23 mouse cellular contexts compared by ENCODE assay signal in the genomic region with DNA sequence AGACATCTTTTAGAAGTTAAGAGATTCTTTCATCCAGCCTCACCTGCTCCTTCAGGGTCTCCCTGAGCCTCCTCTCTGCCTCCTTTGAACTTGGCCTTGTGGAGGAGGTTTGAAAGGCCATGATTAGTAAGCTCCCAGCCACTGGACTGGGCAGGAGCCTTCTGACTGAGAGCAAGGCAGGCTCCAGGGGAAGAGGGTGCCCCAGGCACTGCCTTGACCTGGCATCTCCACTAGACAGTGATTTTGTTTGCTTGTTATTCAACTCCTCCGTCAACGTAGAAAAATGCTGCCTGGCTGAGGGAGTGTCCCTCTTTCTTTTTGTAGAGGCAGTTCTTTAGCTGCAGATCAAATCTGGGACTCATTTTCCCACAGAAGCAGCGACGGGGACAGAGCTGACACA.
"Had no signal": no experiment of that assay in that cellular context is flagged by ENCODE, and none has a peak within 500 bp of the region (broad histone marks: within the 10 kb centered on the region; RNA-seq: fewer than 3 reads in every experiment).

No protein-coding gene starts in this region.

- H3K4me3 ChIP-seq: kidney, embryonic 15.5 days; left cerebral cortex, adult 2 months; lung, embryonic 15.5 days; megakaryocyte, embryonic 14.5 days; midbrain, embryonic 10.5 days; midbrain, embryonic 13.5 days; myocyte had no signal

- H3K9me3 ChIP-seq: lung, embryonic 15.5 days; megakaryocyte, embryonic 14.5 days; midbrain, embryonic 10.5 days; midbrain, embryonic 13.5 days had no signal

- H3K27me3 ChIP-seq: kidney, embryonic 15.5 days; lung, embryonic 15.5 days; midbrain, embryonic 13.5 days had no signal

- H3K36me3 ChIP-seq: kidney, embryonic 15.5 days; lung, embryonic 15.5 days; midbrain, embryonic 10.5 days; midbrain, embryonic 13.5 days had no signal

- DNase-seq: kidney, adult 8-10 months; kidney, postnatal 10 days; kidney, postnatal 36 days; layer of hippocampus, postnatal 36 days; left cerebral cortex, postnatal 4 days; liver, postnatal 0 days; lung, postnatal 10 days; lung, postnatal 36 days; right cerebral cortex, adult 18-20 months; right cerebral cortex, postnatal 14 days; right cerebral cortex, postnatal 4 days; thymus, adult 2 months; thymus, postnatal 14 days; thymus, postnatal 4 days had no signal

- H3K27ac ChIP-seq: kidney, embryonic 15.5 days; left cerebral cortex, adult 2 months; liver, embryonic 14.5 days; lung, embryonic 15.5 days; midbrain, embryonic 10.5 days; midbrain, embryonic 13.5 days; stomach, postnatal 0 days had no signal

- H3K4me1 ChIP-seq: midbrain, embryonic 10.5 days had no signal
